Mouse (Mus musculus): ENCODE data around the gene Bend4.

- no peak for TF ChIP-seq CTCF (IDR thresholded peaks at IDR 0.05; ENCODE audit: low read depth)
- TF ChIP-seq EP300 (optimal IDR thresholded peaks at IDR 0.05): no peak
Measured at GRCm38 (mm10) chr5:67419407-67419806, 8.7 kb downstream of the Bend4 start.

All from stomach, postnatal 0 days (tissue).